Mouse (Mus musculus) thymus, postnatal 4 days (tissue): ENCODE measurements around the gene Chrna5.

Experiments
- DNase-seq: peaks from one replicate; pipeline ENCODE4 v3.0.0; 2021

Gene Chrna5

DNA sequence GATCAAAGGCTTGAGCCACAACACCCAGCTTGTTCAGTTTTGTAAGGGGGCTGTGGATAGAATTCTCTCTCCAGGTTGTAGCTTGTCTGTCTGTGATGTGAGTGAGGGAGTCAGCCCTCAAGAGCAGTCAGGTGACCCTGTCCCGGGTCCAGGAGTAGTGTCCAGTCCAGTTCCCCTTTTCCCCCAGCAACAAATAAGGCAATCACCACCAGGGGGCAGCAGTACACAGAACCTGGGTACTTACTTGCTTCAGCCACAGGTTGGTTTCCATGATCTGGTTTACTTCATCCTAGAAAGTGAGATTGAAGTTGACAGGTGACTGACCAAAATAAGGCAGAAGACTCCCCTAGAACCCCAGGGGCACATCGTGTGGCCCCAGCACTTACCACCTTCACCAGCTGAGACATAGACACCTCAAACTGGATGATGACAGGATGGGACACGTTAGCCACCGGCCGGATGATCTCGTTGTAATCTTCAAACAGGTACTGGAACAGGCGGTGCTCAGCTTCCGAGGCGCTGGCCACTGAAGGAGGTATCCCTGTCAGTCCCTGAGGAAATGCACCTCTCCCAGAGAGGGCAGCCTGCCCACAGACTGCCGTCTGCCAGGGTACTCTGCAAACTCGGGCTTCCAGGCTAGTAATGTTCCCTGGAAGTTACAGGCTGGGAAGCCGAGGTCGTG lies 43.4 kb downstream of the Chrna5 start:
- DNase-seq = peak; percentile 87

DNA sequence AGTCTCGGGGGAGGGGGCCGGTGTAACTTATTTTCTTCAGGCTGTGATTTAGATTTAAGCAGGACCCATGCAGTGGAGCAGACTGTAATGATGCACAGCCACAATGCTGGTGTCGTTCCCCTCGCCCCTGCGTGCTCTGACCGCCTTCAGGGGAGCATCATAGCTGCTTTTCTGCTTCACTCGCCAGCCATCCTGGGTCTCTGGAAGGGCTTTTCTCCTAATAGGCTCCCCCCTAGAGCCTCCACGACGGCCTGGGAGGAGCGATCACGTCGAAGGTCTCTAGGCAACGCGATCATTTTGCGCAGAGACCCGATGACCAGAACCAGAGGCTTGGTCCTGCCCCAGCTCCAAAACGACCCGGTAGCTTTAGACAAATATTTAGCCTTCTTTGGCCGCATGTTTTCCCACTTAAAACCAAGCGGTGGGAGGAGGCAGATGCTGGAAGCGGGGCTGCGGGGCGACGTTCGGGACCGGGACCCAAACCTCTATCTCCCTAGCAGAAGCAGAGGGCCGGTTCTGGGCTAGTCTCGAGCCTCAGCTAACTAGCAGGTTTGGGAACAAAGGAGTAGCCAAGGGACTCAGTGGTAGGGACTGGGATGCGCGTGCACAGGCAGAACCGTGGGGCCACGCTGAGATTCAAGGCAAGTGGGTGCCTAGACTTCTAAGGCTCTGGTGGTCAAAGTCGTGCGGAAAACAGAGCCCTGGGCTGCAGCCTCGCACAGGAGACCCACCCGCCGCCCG lies 45.0 kb downstream of the Chrna5 start:
- DNase-seq = no peak

DNA sequence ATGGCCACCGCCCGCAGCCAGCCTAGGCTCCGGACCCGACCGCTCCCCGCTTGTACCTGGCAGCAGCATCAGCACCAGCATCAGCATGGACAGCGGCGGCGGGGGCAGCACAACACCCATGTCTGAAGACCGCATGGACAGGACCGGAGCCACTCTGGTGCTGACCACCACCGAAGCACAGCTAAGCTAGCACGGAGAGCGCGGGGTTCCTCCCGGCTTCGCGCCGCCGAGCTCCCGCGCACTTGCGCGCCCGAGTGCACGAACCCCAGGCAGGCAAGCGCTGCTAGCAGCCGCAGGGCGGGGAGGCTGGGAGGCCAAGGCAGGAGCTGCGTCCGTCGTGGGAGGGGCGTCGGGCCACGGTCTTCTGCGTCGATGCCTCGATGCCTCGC lies 45.6 kb downstream of the Chrna5 start, which contains the start of gene Chrna3:
TSS of gene Chrna3 (minus strand) at position 288 of the 389 bp plus-strand sequence.
- peak; percentile 30 for DNase-seq

DNA sequence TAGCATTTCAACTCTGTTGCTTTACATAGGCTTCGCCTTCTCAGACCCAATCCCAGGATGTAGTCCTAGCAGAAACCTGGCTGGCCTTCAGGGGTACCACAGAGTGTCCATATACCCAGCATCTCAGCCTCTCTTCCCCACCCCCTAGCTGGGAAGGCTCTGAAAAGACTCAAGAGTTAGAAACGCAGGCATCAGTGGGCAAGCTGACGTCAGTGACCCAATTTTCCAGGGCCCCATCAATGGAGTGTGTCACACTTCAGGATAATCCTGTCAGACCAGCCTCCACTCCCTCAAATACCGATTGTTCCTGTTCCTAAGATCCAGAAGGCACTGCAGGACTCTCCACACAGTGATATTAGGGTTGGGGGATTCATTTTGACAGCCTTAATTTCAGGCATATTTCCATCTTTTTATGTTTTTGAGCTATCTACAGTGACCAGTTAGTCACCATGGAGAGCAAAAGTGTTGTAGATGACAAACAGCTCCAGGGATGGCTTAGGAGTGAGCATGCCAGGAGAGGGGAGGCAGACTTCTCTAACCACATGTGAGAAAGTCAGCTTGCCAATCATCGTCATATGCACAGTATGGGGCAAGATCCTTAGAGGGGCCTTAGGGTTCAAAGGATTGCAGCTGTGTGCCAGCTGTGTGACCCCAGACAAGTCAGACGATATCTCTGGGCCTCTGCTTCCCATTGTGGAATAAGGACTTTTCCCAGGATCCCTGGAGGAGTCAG lies 50.9 kb downstream of the Chrna5 start:
- no peak for DNase-seq

DNA sequence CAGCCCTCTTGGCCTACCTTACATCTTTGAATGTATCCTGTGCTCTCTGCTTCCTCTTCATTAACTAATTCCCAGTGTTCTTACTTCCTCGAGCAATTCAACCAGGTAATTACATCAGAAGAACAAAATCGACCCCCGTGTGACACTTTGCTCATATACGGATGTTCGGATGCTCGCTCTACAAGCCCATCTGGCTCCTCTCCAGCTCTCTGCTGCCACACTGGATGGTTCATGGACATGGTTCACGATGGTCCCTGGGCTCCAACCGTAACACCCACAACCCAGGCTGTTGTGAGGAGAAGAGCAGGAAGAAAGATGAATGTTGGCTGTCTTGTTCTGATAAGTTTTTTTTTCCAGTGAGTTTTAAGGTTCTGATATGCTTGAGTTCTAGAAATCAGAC lies 58.3 kb downstream of the Chrna5 start:
- DNase-seq = no peak

DNA sequence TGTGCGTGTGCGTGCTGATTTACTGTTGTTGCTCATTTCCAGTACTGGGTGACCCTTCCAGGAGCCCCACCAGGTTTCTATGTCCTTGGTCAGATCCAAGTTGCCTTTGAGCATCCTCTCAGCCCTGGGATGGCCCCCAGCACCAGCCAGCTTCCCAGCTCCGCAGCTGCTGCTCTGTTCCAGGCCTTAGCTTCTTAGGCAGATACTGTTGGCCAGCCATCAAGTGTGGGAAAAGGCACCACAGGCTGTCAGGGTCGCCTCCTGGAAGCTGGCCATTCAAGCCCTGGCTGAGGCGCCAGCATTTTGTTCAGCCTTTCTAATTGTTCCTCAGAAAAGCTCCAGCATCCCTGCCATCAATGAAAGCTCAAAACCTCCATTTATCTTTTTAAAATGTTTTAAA lies 59.3 kb downstream of the Chrna5 start:
- no peak for DNase-seq

DNA sequence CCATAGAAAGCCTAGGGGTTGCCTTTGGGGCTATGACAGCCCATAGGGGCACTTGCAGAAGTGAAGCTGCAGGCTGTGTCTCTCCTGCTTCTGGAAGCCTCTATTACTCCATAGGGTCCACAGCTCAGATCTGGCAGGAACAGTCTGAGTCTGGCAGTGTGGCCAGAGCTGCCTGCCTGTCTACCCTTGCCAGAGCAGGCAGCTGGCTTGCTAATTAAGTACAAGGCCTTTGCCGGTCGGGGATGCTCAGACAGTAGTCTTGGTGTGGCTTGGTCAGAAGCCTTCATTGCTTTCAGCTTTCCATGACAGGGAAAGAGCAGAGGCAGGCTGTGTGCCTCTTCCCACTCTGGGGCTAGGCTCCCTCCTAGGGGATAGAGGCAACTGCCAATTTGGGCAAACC lies 60.7 kb downstream of the Chrna5 start:
- no peak for DNase-seq

DNA sequence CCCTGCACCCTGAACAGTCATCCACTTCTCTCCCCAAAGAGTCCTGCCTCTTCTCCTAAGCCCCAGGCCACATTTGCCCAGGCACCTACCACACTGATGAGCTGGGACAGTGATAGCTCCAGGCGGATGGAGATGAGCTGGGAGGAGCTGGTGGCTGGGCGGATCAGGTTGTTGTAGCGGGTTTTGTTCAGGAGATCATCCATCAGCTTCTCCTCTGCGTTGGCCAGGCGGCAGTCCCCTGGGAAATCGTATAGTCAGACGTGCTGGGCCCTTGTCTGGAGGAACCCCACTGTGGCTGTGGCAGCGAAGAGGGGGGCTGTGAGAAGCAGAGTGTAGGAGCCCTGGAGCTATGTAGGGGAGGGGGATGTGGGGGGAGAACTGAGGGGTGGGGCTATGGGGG lies 63.0 kb downstream of the Chrna5 start:
- DNase-seq = no peak

DNA sequence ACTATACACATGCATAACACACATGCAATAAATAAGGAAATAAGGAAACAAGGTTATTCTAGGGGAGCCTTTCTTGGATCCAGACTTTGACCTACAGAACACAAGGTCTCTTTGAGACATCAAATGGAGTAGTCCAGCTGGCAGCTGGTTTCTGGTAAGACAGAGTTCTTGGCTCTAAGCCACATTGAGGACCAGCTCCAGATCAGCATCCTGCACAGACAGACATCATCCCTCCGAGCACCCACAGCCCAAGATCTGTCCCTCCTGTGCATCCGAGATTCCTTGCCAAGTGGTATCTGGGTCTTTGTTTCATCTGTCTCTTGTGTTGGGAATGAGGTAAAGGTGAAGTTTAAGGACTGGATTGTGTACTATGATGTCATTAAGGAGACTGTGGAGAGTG lies 64.3 kb downstream of the Chrna5 start:
- DNase-seq = no peak

DNA sequence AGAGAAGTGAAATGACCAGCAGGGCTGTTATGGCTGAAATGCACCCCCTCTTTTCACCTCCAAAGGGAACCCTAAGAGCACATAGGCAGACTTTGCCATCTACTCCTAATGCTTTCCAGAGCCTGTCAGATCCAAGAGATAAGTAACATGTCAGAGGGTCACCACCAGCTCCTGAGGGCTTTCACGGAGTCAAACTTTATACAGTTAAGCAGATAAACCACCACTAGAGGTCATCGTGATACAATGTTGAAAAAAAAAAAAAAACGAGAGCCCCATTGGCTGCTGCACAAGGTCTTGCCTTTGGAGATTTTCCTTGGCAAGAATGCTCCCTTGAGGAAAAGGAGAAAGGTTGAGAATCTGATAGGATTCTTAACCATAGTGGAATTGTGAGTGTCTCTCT lies 66.1 kb downstream of the Chrna5 start:
- no peak for DNase-seq

DNA sequence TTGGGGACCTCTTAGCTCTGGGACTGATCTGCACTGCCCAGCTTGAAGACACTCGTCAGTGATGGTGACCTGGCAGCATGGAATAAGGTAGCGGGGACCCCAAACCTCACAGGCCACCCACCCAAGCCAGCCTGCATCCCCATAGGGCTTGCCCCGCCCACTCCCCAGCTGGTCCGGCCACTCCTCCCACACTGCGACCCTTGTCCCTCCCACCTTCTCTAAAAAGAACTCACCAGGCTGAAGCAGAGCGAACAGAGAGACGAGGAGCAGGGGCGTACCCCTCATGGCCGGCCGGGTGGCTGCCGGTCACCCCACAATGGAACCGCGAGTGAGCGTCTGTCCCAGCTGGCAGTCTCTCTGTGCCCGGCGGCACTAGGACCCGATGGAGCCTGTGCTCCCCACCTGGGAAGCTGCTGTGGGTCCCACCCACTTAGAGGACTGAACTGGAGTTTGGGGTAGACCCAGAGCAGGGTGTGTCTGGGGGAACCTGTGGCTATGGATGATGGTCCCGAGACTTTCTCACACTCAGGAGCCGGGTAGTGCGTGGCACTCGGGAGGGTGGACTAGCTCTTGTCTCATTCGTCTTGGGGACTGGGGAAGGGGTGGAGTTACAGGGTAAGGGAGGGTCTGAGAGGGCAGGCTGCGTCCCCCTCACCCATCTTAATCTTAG lies 67.7 kb downstream of the Chrna5 start, which contains the start of gene Chrnb4:
TSS of gene Chrnb4 (minus strand) at position 569 of the 670 bp plus-strand sequence.
- DNase-seq = peak; percentile 57

DNA sequence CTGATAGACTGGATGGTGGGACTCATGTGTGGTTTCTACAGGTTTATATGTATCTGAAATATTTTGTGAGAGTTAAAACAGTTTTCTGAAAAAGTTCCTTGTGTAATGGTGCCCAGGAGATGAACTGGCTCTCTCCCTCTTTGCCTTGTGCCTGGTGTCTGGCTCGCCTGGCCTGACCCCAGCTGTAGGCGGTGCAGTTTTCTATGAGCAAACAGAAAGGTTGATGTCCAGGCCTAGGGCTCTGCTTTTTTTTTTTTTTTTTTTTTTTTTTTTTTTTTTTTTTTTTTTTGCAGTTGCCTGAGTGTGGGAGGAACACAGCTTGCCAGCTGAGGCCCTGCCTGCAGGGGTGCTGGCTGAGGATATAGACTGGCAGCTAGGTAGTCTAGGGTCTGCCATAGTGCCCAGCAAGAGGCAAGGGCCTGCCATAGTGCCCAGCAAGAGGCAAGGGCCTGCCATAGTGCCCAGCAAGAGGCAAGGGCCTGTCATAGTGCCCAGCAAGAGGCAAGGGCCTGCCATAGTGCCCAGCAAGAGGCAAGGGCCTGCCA lies 74.8 kb downstream of the Chrna5 start:
- no peak for DNase-seq
